Mouse (Mus musculus): Measurements from ENCODE around the gene Fam214b. TPM values are rescaled to one million over a fixed set of nuclear protein-coding genes. Genes with fewer than 3 reads are reported as not detected.
"Not testable (repeated sequence)": the region's sequence is repeated elsewhere in the genome, so short reads cannot be mapped to it uniquely, and the experiment has no call there.

The Fam214b gene
- polyA plus RNA-seq, 2 experiments, result 16.9 to 22.2 TPM

- ATAC-seq (ENCODE audit: insufficient read depth) (no peak), DNase-seq (ENCODE audit: low read depth in 3 of 3, low spot score in 3 of 3) (no peak)
- Histone ChIP-seq H3K27me3 (ENCODE audit: control insufficient read depth, insufficient read depth, low read length) (no peaks in the 10 kb centered on the region), H3K9me3 (ENCODE audit: control insufficient read depth, low read length) (no peaks in the 10 kb centered on the region), H3K4me3 (ENCODE audit: insufficient read depth in 1 of 2, low read depth in 2 of 2, low read length in 2 of 2) (no peak overlapping the region), H3K4me1 (replicated peaks; ENCODE audit: control insufficient read depth in 2 of 2, insufficient read depth in 2 of 2, low read length in 1 of 2) (peaks cover 12 to 16% of the 10 kb centered on the region in 2 experiments), H3K4me2 (ENCODE audit: low read depth) (no peak overlapping the region), H3K36me3 (replicated peaks; ENCODE audit: control insufficient read depth, insufficient read depth, low read depth) (peaks cover 2% of the 10 kb centered on the region), H3K27ac (no peak overlapping the region), H3K9ac (replicated peaks) (no peak overlapping the region)
- TF ChIP-seq CTCF (IDR thresholded peaks at IDR 0.05; ENCODE audit: low read depth) (no peak), EP300 (IDR thresholded peaks at IDR 0.05; ENCODE audit: low read depth) (no peak)
- 69% methylated on average over 12 of the region's 12 CpGs for WGBS (ENCODE audit: insufficient replicate concordance)
Measured at GRCm38 (mm10) chr4:43002756-43003439, 43.1 kb downstream of the Fam214b start.

DNA sequence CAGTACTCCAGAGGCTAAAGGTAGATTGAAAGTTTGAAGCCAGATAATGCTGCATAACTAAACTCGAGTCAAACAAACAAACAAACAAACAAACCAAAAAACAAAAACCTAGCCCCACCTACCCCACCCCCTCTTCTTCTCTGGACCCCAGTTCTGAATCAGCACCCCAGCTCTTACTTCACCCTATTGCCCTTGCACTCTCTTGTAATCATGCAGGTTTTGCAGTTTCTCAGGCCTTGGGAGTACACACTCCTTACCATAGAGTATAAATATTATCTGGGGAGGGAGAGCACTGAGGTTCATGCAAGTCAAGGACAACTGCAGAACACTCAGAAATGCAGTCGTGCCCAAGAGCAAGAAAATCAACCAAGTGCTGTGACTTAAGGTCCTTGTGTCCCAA lies 44.7 kb downstream of the Fam214b start:
- no peak for TF ChIP-seq CTCF (IDR thresholded peaks at IDR 0.05; ENCODE audit: low read depth)
- no peak for TF ChIP-seq EP300 (IDR thresholded peaks at IDR 0.05; ENCODE audit: low read depth)
- WGBS (ENCODE audit: insufficient replicate concordance), result 73% methylated on average over 2 of the region's 2 CpGs
- Histone ChIP-seq H3K4me2 (ENCODE audit: low read depth) (no peak overlapping the region), H3K9me3 (ENCODE audit: control insufficient read depth, low read length) (no peaks in the 10 kb centered on the region), H3K4me3 (ENCODE audit: insufficient read depth in 1 of 2, low read depth in 2 of 2, low read length in 2 of 2) (no peak overlapping the region), H3K9ac (replicated peaks) (no peak overlapping the region), H3K27me3 (ENCODE audit: control insufficient read depth, insufficient read depth, low read length) (no peaks in the 10 kb centered on the region), H3K4me1 (replicated peaks; ENCODE audit: control insufficient read depth in 2 of 2, insufficient read depth in 2 of 2, low read length in 1 of 2) (peaks cover 14 to 22% of the 10 kb centered on the region in 2 experiments), H3K27ac (no peak overlapping the region), H3K36me3 (replicated peaks; ENCODE audit: control insufficient read depth, insufficient read depth, low read depth) (peaks cover 12% of the 10 kb centered on the region)
- ATAC-seq (ENCODE audit: insufficient read depth) (no peak), DNase-seq (ENCODE audit: low read depth in 3 of 3, low spot score in 3 of 3) (no peak)

- DNase-seq (ENCODE audit: low read depth in 3 of 3, low spot score in 3 of 3) (peak; percentile 99), ATAC-seq (ENCODE audit: insufficient read depth) (peak; percentile 96)
- Histone ChIP-seq H3K4me3 (ENCODE audit: insufficient read depth in 1 of 2, low read depth in 2 of 2, low read length in 2 of 2) (peak within 1 kb of the TSS; percentile 93 to 100), H3K27ac (peak within 1 kb of the TSS; percentile 97), H3K4me2 (ENCODE audit: low read depth) (peak within 1 kb of the TSS; percentile 87), H3K36me3 (replicated peaks; ENCODE audit: control insufficient read depth, insufficient read depth, low read depth) (peaks cover 19% of the 10 kb centered on the region), H3K4me1 (replicated peaks; ENCODE audit: control insufficient read depth in 2 of 2, insufficient read depth in 2 of 2, low read length in 1 of 2) (peaks cover 14 to 22% of the 10 kb centered on the region in 2 experiments), H3K9ac (replicated peaks) (peak within 1 kb of the TSS; percentile 99)
- H3K27me3 ChIP-seq (ENCODE audit: control insufficient read depth, insufficient read depth, low read length); H3K9me3 ChIP-seq (ENCODE audit: control insufficient read depth, low read length): not testable (repeated sequence)
- WGBS (ENCODE audit: insufficient replicate concordance), result 1% methylated on average over 49 of the region's 56 CpGs
Measured at GRCm38 (mm10) chr4:43000141-43000986, 45.7 kb downstream of the Fam214b start, which contains the start of gene Vcp. Gene Vcp, minus strand, starts transcription at chr4:43000507.

- no peaks in the 10 kb centered on the region for H3K27me3 ChIP-seq (ENCODE audit: control insufficient read depth, insufficient read depth, low read length)
- under 1% methylated on average over 43 of the region's 51 CpGs for WGBS (ENCODE audit: insufficient replicate concordance)
Measured at GRCm38 (mm10) chr4:42999451-43000140, 46.4 kb downstream of the Fam214b start.

More at GRCm38 (mm10) chr4:42999451-43000140, 46.4 kb downstream of the Fam214b start:
- H3K4me1 ChIP-seq (replicated peaks; ENCODE audit: control insufficient read depth in 2 of 2, insufficient read depth in 2 of 2, low read length in 1 of 2), result peaks cover 14 to 22% of the 10 kb centered on the region in 2 experiments
- peak; percentile 68 for ATAC-seq (ENCODE audit: insufficient read depth)
- DNase-seq (ENCODE audit: low read depth in 3 of 3, low spot score in 3 of 3), result peak; percentile 56 to 70 (median 61)
- peaks cover 27% of the 10 kb centered on the region for H3K36me3 ChIP-seq (replicated peaks; ENCODE audit: control insufficient read depth, insufficient read depth, low read depth)
- peak overlapping the region; percentile 97 for H3K27ac ChIP-seq
- H3K9me3 ChIP-seq (ENCODE audit: control insufficient read depth, low read length), result no peaks in the 10 kb centered on the region
- peak; percentile 33 for TF ChIP-seq CTCF (IDR thresholded peaks at IDR 0.05; ENCODE audit: low read depth)
- no peak for TF ChIP-seq EP300 (IDR thresholded peaks at IDR 0.05; ENCODE audit: low read depth)
- peak overlapping the region; percentile 87 for H3K4me2 ChIP-seq (ENCODE audit: low read depth)
- H3K4me3 ChIP-seq (ENCODE audit: insufficient read depth in 1 of 2, low read depth in 2 of 2, low read length in 2 of 2), result peak overlapping the region; percentile 93 to 100
- H3K9ac ChIP-seq (replicated peaks), result peak overlapping the region; percentile 99
